Mouse (Mus musculus) G1E (cell line): ENCODE measurements around the gene Zfp617. TPM values are rescaled to one million over a fixed set of nuclear protein-coding genes. Genes with fewer than 3 reads are reported as not detected.

Experiments used
- ATAC-seq: 2 replicates; pipeline ENCODE4 v1.8.0; 2016; ENCODE audit warnings: mild to moderate bottlenecking; ENCODE audit not compliant: insufficient number of reproducible peaks, poor library complexity, low FRiP score, severe bottlenecking; ENCODE audit errors: extremely low read depth
- DNase-seq: peaks from one replicate; pipeline ENCODE4 v3.0.0; 2012; ENCODE audit warnings: low spot score
- H3K27me3 ChIP-seq: 2 replicates; pipeline ENCODE4 v1.6.1; 2012; ENCODE audit warnings: mild to moderate bottlenecking, low read length, inconsistent platforms; ENCODE audit not compliant: insufficient read depth
- H3K36me3 ChIP-seq: replicated peaks from 2 replicates; pipeline ENCODE3; 2012; ENCODE audit warnings: mild to moderate bottlenecking, inconsistent platforms
- H3K4me1 ChIP-seq: 2 replicates; pipeline ENCODE4 v1.6.1; 2012; ENCODE audit warnings: low read depth, low read length, inconsistent platforms, mixed read lengths; ENCODE audit not compliant: insufficient read depth
- H3K4me3 ChIP-seq: 2 replicates; pipeline ENCODE4 v1.5.1; 2012; ENCODE audit warnings: low read depth, mild to moderate bottlenecking, inconsistent platforms, low read length, moderate library complexity, mixed read lengths
- H3K9me3 ChIP-seq: replicated peaks from 2 replicates; pipeline ENCODE4 v1.6.1; 2012; ENCODE audit warnings: inconsistent platforms
- CTCF ChIP-seq: IDR thresholded peaks from 2 replicates; pipeline ENCODE4 v1.5.1; 2012; ENCODE audit warnings: low read depth, low read length, inconsistent platforms, mixed read lengths
- GATA1 ChIP-seq: IDR thresholded peaks from 2 replicates; pipeline ENCODE4 v1.6.1; 2012; ENCODE audit warnings: borderline replicate concordance, low read length, inconsistent platforms, mixed read lengths
- GATA2 ChIP-seq: IDR thresholded peaks from 2 replicates; pipeline ENCODE4 v1.6.1; 2012; ENCODE audit warnings: low read depth, low read length, inconsistent platforms, borderline replicate concordance
- POLR2AphosphoS5 ChIP-seq: IDR thresholded peaks from 2 replicates; pipeline ENCODE4 v1.6.1; 2012; ENCODE audit warnings: low read depth, low read length, inconsistent platforms; ENCODE audit not compliant: insufficient replicate concordance
- TAL1 ChIP-seq: conservative IDR thresholded peaks from 2 replicates; pipeline ENCODE4 v1.6.1; 2012; ENCODE audit warnings: low read depth, low read length, inconsistent platforms, mixed read lengths
- polyA plus RNA-seq: library from polyadenylated mRNA; stranded (reverse); fragments of >175 nt; gene quantifications from 2 replicates; pipeline ENCODE4 v1.2.3, GENCODE M21; 2012
- total RNA-seq, 2 experiments: library from RNA; stranded (forward) in 1 of 2; stranded (reverse) in 1 of 2; fragments of 200-1000 nt in 1 of 2; fragments of >200 nt in 1 of 2; fragmentation: Nextera tagmentation in 1 of 2; gene quantifications; 2 replicates each; pipeline ENCODE4 v1.2.3; 2014 to 2017

Gene Zfp617
- total and polyA plus RNA-seq, 3 experiments: 3.0 to 45.1 (median 31.7) TPM

GRCm38 (mm10) chr8:71954666-71955065 lies 46.2 kb downstream of the Zfp617 start:
- Histone ChIP-seq H3K9me3 (no peaks in the 10 kb centered on the region), H3K4me1 (peaks cover 18% of the 10 kb centered on the region), H3K36me3 (peaks cover 27% of the 10 kb centered on the region), H3K4me3 (no peak overlapping the region), H3K27me3 (no peaks in the 10 kb centered on the region)
- DNase-seq (no peak), ATAC-seq (no peak)
- no peak for TF ChIP-seq POLR2AphosphoS5
- no peak for TF ChIP-seq CTCF
- TF ChIP-seq GATA1: no peak
- TF ChIP-seq GATA2: no peak

- DNase-seq (no peak), ATAC-seq (no peak)
- Histone ChIP-seq H3K4me1 (peaks cover 4% of the 10 kb centered on the region; the same call in 1 of the 2 replicates), H3K27me3 (no peaks in the 10 kb centered on the region), H3K4me3 (no peak overlapping the region), H3K9me3 (peaks cover 7% of the 10 kb centered on the region), H3K36me3 (peaks cover 63% of the 10 kb centered on the region)
- TF ChIP-seq CTCF (no peak), POLR2AphosphoS5 (no peak), GATA1 (no peak), GATA2 (no peak), TAL1 (no peak)
These were observed 52.0 kb downstream of the Zfp617 start for GRCm38 (mm10) chr8:71960483-71960882.

DNA sequence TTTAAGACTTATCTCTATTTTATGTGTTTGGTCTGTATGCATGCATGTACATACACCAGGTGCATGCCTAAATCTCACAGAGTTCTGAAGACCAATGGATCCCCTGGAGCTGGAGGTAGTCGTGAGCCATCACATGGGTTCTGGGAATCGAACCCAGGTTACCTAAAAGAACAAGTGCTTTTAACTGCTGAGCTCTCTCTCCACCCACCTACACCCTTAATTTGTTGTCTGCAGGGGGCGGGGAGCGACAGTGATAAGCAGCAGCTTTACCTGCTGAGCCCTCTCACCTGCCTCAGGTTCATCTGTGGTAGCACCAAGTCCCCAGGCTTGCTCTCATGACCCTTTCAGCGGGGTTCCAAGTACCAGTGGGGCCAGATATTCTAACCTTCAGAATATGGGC lies 53.4 kb downstream of the Zfp617 start:
- Histone ChIP-seq H3K4me1 (peaks cover 4% of the 10 kb centered on the region; the same call in 1 of the 2 replicates), H3K27me3 (no peaks in the 10 kb centered on the region), H3K36me3 (peaks cover 77% of the 10 kb centered on the region), H3K9me3 (peaks cover 7% of the 10 kb centered on the region), H3K4me3 (no peak overlapping the region)
- TF ChIP-seq TAL1 (no peak), GATA2 (no peak), POLR2AphosphoS5 (no peak), CTCF (no peak), GATA1 (no peak)
- DNase-seq (no peak), ATAC-seq (no peak)

DNA sequence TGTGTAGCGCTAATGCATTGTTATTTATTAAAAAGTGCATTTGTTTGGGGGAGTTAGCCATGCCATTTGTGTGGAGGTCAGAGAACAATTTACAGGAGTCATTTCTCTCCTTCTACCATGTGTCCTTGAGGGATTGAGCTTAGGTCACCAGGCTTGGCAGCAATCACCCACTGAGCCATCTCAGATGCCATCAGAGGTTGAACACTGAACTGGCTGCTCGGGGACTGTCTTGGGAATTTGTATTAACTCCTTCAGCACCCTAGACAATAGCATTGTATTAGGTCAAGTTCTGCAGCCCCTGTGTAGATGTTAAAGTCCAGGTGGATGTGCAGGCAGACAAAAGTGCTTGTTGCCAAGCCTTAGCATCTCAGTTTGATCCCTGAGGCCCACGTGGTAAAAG lies 55.6 kb downstream of the Zfp617 start:
- peaks cover 92% of the 10 kb centered on the region for H3K36me3 ChIP-seq
- no peaks in the 10 kb centered on the region for H3K27me3 ChIP-seq
- H3K4me3 ChIP-seq: no peak overlapping the region
- ATAC-seq: no peak
- peaks cover 4% of the 10 kb centered on the region; the same call in 1 of the 2 replicates for H3K4me1 ChIP-seq
- H3K9me3 ChIP-seq: peaks cover 7% of the 10 kb centered on the region
- no peak for DNase-seq
- TF ChIP-seq TAL1 (no peak), GATA2 (no peak), GATA1 (no peak), POLR2AphosphoS5 (no peak), CTCF (no peak)

DNA sequence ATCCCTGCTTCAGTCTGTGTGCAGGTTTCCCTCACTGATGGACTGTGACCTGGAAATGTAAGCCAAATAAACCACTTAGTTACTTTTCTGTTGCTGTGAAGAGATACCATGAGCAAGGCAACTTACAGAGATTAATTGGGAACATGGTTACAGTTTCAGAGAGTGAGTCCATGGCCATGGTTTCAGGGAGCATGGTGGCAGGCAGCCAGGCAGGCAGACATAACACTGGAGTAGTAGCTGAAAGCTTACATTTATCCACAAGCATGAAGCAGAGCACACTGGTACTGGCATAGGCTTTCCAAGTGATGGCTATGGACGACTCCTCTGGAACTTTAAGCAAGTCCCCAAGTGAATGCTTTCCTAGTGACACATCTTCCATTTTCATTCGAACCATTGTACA lies 56.7 kb downstream of the Zfp617 start:
- TF ChIP-seq TAL1 (no peak), CTCF (no peak), GATA1 (no peak), GATA2 (no peak), POLR2AphosphoS5 (no peak)
- no peak for ATAC-seq
- peaks cover 95% of the 10 kb centered on the region for H3K36me3 ChIP-seq
- H3K27me3 ChIP-seq: no peaks in the 10 kb centered on the region
- no peak overlapping the region for H3K4me3 ChIP-seq
- no peak for DNase-seq
- peaks cover 1% of the 10 kb centered on the region; the same call in 1 of the 2 replicates for H3K4me1 ChIP-seq
- H3K9me3 ChIP-seq: peaks cover 7% of the 10 kb centered on the region

GRCm38 (mm10) chr8:71966411-71966810 lies 58.0 kb downstream of the Zfp617 start:
- DNase-seq (no peak), ATAC-seq (no peak)
- H3K36me3 ChIP-seq: peaks cover 94% of the 10 kb centered on the region
- no peaks in the 10 kb centered on the region for H3K27me3 ChIP-seq
- TF ChIP-seq TAL1 (no peak), POLR2AphosphoS5 (no peak)
- H3K4me3 ChIP-seq: no peak overlapping the region
- no peaks in the 10 kb centered on the region; the same call in 1 of the 2 replicates for H3K4me1 ChIP-seq
- peaks cover 7% of the 10 kb centered on the region for H3K9me3 ChIP-seq

DNA sequence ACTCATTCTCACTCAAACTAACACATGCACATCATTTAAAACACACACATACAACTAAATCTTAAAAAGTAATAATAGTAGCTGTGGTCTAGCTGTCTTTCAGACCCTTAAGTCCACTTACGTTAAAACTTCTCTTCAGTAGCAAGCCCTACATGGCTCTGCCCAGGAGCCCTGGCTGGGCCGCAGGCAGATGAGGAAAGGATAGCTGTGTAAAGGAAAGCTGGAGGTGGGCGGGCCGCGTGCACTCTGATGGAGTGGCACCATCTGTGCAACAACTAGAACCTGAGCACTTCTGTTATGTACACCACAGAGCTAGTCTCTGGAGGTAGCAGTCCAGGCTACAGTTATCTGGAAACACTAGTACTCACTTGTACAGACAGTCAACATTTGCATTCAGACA lies 58.8 kb downstream of the Zfp617 start:
- Histone ChIP-seq H3K36me3 (peaks cover 88% of the 10 kb centered on the region), H3K27me3 (no peaks in the 10 kb centered on the region), H3K4me3 (no peak overlapping the region), H3K4me1 (no peaks in the 10 kb centered on the region; the same call in 1 of the 2 replicates), H3K9me3 (peaks cover 7% of the 10 kb centered on the region)
- no peak for ATAC-seq
- no peak for TF ChIP-seq TAL1
- no peak for TF ChIP-seq POLR2AphosphoS5
- no peak for TF ChIP-seq GATA1
- no peak for TF ChIP-seq GATA2
- TF ChIP-seq CTCF: no peak
- no peak for DNase-seq
